Mouse (Mus musculus) heart, embryonic 15.5 days (tissue): ENCODE data around the gene Zfp651. TPM values are rescaled to one million over a fixed set of nuclear protein-coding genes. Genes with fewer than 3 reads are reported as not detected.

Experiments
- ATAC-seq: fragments of 200-750 bp; cut with Nextera tagmentation; replicated peaks from 2 replicates; pipeline ENCODE4 v1.8.0; 2017; ENCODE audit warnings: low read depth, moderate TSS enrichment; ENCODE audit not compliant: insufficient number of reproducible peaks, insufficient read depth, low FRiP score
- H3K27ac ChIP-seq: fragments of 300-500 bp; sonication (generic); 2 replicates; pipeline ENCODE4 v1.5.1; 2015; ENCODE audit warnings: mild to moderate bottlenecking, inconsistent platforms
- H3K27me3 ChIP-seq: fragments of 300-500 bp; sonication (generic); 2 replicates; pipeline ENCODE4 v1.6.1; 2015; ENCODE audit warnings: inconsistent platforms
- H3K36me3 ChIP-seq: fragments of 300-500 bp; sonication (generic); 2 replicates; pipeline ENCODE4 v1.6.1; 2015; ENCODE audit warnings: mild to moderate bottlenecking, inconsistent platforms
- H3K4me1 ChIP-seq: fragments of 300-500 bp; sonication (generic); replicated peaks from 2 replicates; pipeline ENCODE4 v1.6.1; 2015; ENCODE audit warnings: inconsistent platforms
- H3K4me2 ChIP-seq: fragments of 300-500 bp; sonication (generic); 2 replicates; pipeline ENCODE4 v1.6.1; 2015; ENCODE audit warnings: inconsistent platforms, mild to moderate bottlenecking, moderate library complexity
- H3K4me3 ChIP-seq: fragments of 300-500 bp; sonication (generic); 2 replicates; pipeline ENCODE4 v1.5.1; 2015; ENCODE audit warnings: mild to moderate bottlenecking, inconsistent platforms
- H3K9ac ChIP-seq: fragments of 300-500 bp; sonication (generic); 2 replicates; pipeline ENCODE4 v1.6.1; 2015; ENCODE audit warnings: mild to moderate bottlenecking, inconsistent platforms
- H3K9me3 ChIP-seq: fragments of 300-500 bp; sonication (generic); replicated peaks from 2 replicates; pipeline ENCODE4 v1.6.1; 2016; ENCODE audit warnings: inconsistent platforms
- WGBS: fragments of 180-500 bp; shearing (Covaris S2); methylation state at CpG from one replicate; pipeline ENCODE4 v1.1.7; 2015; ENCODE audit warnings: mixed read lengths; 5-methylcytosine and 5-hydroxymethylcytosine counted together
- polyA plus RNA-seq: library from polyadenylated mRNA; unstranded; fragments of >200 nt; fragmentation: Nextera tagmentation; extraction: Ambion mirVana; gene quantifications from 2 replicates; pipeline ENCODE4 v1.2.1, GENCODE M21; 2015

The Zfp651 gene
- polyA plus RNA-seq: 18.2 and 23.0 TPM in 2 replicates

DNA sequence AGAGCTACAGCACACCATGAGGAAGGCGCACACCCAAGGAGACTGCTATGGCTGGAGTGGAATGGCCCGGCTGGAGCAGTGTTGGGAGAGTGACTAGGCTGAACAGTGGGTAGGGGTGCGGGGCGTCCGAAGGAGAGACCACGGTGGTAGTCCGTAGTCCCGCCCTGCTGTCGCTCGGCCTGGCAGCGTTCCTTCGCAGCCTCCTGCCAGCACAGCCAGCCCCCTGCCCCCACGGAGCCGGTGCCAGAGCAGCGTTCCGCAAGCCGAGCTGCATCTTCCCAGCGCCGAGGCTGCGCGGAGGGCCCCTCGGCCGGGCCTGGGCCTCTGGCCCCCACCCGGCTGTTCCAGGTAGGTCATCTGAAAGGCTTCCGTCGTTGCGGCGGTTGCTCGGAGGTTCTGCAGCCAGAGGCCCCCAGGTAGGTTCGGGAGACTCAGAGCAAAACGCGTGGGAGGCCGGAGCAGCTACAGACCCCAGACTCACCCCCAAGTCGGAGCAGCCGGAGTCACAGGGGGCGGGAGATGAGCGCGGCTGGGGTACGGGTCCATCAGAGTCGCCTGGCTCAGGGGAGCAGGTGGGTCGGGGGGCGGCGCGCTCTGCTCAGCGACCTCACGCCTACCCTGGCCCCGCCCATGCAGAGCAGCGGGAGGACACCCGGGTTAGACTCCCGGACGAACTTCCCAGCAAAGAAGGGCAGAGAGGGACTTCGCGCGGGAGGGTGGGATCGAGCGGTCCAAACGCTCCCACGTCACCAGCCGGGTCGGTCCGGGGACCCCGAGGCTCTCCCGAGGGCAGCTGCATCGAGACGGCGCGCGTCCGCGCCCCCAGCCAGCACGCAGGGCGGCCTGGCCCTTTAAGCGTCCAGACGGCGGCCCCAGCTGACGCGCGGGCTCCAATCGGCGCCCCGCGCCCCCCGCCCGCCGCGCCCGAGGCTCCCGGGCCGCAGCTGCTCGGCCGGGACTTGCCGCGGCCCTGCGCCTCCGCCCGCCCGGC, at the start of gene Zfp651:
TSS of gene Zfp651 (plus strand) at position 240 of the 991 bp plus-strand sequence.
- H3K4me1 ChIP-seq: peaks cover 44% of the 10 kb centered on the region
- under 1% methylated on average over 97 of the region's 97 CpGs for WGBS
- peak within 1 kb of the TSS; percentile 79 for H3K4me2 ChIP-seq
- peaks cover 38% of the 10 kb centered on the region for H3K36me3 ChIP-seq
- peak within 1 kb of the TSS; percentile 96 for H3K27ac ChIP-seq
- no peaks in the 10 kb centered on the region for H3K9me3 ChIP-seq
- H3K4me3 ChIP-seq: peak within 1 kb of the TSS; percentile 91
- no peaks in the 10 kb centered on the region for H3K27me3 ChIP-seq
- peak; percentile 79 for ATAC-seq
- H3K9ac ChIP-seq: peak within 1 kb of the TSS; percentile 96

- WGBS: 4% methylated on average over 37 of the region's 37 CpGs
- Histone ChIP-seq H3K27me3 (no peaks in the 10 kb centered on the region), H3K27ac (peak within 1 kb of the TSS; percentile 97), H3K4me3 (peak within 1 kb of the TSS; percentile 82), H3K4me1 (peaks cover 29% of the 10 kb centered on the region), H3K9ac (peak within 1 kb of the TSS; percentile 83), H3K36me3 (peaks cover 13% of the 10 kb centered on the region), H3K4me2 (peak within 1 kb of the TSS; percentile 63), H3K9me3 (no peaks in the 10 kb centered on the region)
- peak; percentile 100 for ATAC-seq
Measured at GRCm38 (mm10) chr9:121709898-121710583, 49.1 kb upstream of the Zfp651 start, which contains the start of gene Ss18l2. Gene Ss18l2, plus strand, starts transcription at chr9:121710329.

GRCm38 (mm10) chr9:121710584-121710975, 48.5 kb upstream of the Zfp651 start:
- WGBS: 0% methylated on average over 18 of the region's 18 CpGs
- peak; percentile 15; the same call in 1 of the 2 replicates for ATAC-seq

GRCm38 (mm10) chr9:121717048-121717447, 42.1 kb upstream of the Zfp651 start:
- Histone ChIP-seq H3K27ac (no peak overlapping the region), H3K27me3 (no peaks in the 10 kb centered on the region), H3K36me3 (peaks cover 20% of the 10 kb centered on the region), H3K4me1 (peaks cover 20% of the 10 kb centered on the region), H3K4me2 (no peak overlapping the region), H3K9me3 (no peaks in the 10 kb centered on the region; the same call in 1 of the 2 replicates), H3K9ac (no peak overlapping the region), H3K4me3 (no peak overlapping the region)
- WGBS: 70% methylated on average over 2 of the region's 2 CpGs
- ATAC-seq: no peak

More at GRCm38 (mm10) chr9:121710584-121710975, 48.5 kb upstream of the Zfp651 start:
- H3K9me3 ChIP-seq: no peaks in the 10 kb centered on the region
- peak overlapping the region; percentile 83 for H3K9ac ChIP-seq
- H3K27ac ChIP-seq: peak overlapping the region; percentile 97
- peak overlapping the region; percentile 82 for H3K4me3 ChIP-seq
- peaks cover 23% of the 10 kb centered on the region for H3K4me1 ChIP-seq
- peaks cover 13% of the 10 kb centered on the region for H3K36me3 ChIP-seq
- no peaks in the 10 kb centered on the region for H3K27me3 ChIP-seq
- H3K4me2 ChIP-seq: peak overlapping the region; percentile 63

DNA sequence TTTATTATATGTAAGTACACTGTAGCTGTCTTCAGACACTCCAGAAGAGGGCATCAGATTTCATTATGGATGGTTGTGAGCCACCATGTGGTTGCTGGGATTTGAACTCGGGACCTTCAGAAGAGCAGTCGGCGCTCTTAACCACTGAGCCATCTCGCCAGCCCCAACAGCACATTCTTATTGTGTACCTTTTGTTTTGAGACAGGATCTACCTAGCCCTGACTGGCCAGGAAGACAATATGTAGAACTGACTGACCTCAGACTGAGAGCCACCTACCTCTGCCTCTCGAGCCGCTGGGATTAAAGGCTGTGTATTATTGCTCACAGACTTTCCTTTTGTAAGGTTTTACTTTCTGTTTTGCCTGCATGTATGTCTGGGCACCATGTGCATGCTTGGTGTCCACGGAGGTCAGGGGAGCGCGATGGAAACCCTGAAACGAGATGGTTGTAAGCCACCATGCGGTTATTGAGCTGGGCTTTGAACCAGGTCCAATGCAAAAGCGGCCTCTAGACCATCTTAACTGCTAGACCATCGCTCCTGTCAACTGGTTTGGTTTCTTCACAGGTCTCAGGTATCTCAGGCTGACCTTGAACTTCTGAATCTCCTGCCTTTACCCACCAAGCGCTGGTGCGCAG, 40.9 kb upstream of the Zfp651 start:
- no peaks in the 10 kb centered on the region for H3K27me3 ChIP-seq
- WGBS: 71% methylated on average over 15 of the region's 15 CpGs
- peak overlapping the region; percentile 57 for H3K9ac ChIP-seq
- H3K36me3 ChIP-seq: peaks cover 11% of the 10 kb centered on the region
- peak overlapping the region; percentile 71 for H3K4me2 ChIP-seq
- no peak for ATAC-seq
- peaks cover 17% of the 10 kb centered on the region for H3K4me1 ChIP-seq
- peak overlapping the region; percentile 95 for H3K4me3 ChIP-seq
- peak overlapping the region; percentile 98 for H3K27ac ChIP-seq
- no peaks in the 10 kb centered on the region; the same call in 1 of the 2 replicates for H3K9me3 ChIP-seq

GRCm38 (mm10) chr9:121718792-121719318, 40.3 kb upstream of the Zfp651 start, which contains the start of gene Nktr:
Gene Nktr, plus strand, starts transcription at chr9:121719169.
- Histone ChIP-seq H3K27ac (peak within 1 kb of the TSS; percentile 98), H3K27me3 (no peaks in the 10 kb centered on the region), H3K4me1 (peaks cover 17% of the 10 kb centered on the region), H3K36me3 (peaks cover 7% of the 10 kb centered on the region; the same call in 1 of the 2 replicates), H3K9me3 (no peaks in the 10 kb centered on the region; the same call in 1 of the 2 replicates), H3K4me3 (peak within 1 kb of the TSS; percentile 95), H3K4me2 (peak within 1 kb of the TSS; percentile 75), H3K9ac (peak within 1 kb of the TSS; percentile 98)
- under 1% methylated on average over 57 of the region's 61 CpGs for WGBS
- peak; percentile 99 for ATAC-seq

DNA sequence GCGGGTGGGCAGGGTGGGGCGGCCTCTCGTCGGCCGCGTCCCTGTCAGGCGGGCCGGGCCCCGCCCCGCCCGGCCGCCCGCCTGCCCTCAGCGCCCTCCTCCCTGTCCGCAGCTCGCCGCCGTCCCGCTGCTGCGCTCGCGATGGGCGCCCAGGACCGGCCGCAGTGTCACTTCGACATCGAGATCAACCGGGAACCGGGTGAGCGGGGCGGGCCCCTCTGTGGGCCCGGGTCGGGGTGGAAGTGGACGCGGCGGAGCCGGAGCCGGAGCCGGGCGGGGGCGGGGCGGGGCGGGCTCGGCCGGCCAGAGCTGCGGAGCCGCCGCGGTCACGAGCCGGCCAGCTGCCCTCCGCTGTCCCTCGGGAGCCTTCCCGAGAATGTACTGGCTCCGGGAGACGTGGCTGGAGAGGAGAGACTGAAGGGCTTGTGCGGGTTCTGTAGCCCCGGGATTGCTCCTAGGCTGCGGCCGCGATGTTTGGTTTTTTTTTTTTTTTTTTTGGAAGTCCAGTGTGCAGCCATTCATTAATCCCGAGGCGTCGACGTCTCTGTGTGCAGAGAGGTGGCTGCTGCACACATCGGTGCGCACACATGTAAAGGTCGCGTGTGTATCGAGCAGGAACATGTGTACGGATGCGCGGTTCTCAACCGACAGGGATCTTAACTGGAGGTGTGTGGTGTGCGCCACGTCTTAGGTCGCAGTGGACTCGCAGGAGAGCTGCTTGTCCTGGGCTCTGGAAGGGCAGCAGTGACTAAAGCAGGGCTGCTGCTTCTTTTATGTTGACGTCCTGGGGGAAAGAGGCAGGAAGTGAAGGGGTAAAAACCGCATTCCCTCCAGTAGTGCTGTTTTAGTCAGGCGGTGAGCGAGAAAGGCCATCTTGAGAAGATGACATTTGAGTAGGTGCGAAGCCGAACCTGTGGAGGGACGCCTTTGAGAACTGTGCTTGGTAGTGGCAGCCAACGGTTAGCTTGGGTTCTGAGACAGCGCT, 39.5 kb upstream of the Zfp651 start:
- Histone ChIP-seq H3K9me3 (no peaks in the 10 kb centered on the region; the same call in 1 of the 2 replicates), H3K27ac (peak overlapping the region; percentile 98), H3K4me2 (peak overlapping the region; percentile 75), H3K4me1 (peaks cover 17% of the 10 kb centered on the region), H3K4me3 (peak overlapping the region; percentile 95), H3K36me3 (0 out of 2 replicates have a peak, but pooled peaks cover 7% of the 10 kb centered on the region), H3K27me3 (no peaks in the 10 kb centered on the region), H3K9ac (peak overlapping the region; percentile 98)
- under 1% methylated on average over 60 of the region's 87 CpGs for WGBS
- peak; percentile 73 for ATAC-seq

- WGBS: 79% methylated on average over 6 of the region's 6 CpGs
- Histone ChIP-seq H3K9ac (no peak overlapping the region), H3K36me3 (peaks cover 53% of the 10 kb centered on the region)
Measured at GRCm38 (mm10) chr9:121740490-121740889, 18.6 kb upstream of the Zfp651 start.

GRCm38 (mm10) chr9:121741168-121741567, 18.0 kb upstream of the Zfp651 start:
- no peaks in the 10 kb centered on the region for H3K27me3 ChIP-seq
- no peak for ATAC-seq
- 84% methylated on average over 3 of the region's 3 CpGs for WGBS

More at GRCm38 (mm10) chr9:121740490-121740889, 18.6 kb upstream of the Zfp651 start:
- Histone ChIP-seq H3K4me1 (no peaks in the 10 kb centered on the region; the same call in 1 of the 2 replicates), H3K27me3 (no peaks in the 10 kb centered on the region), H3K4me2 (no peak overlapping the region), H3K4me3 (no peak overlapping the region), H3K9me3 (no peaks in the 10 kb centered on the region), H3K27ac (no peak overlapping the region)
- no peak for ATAC-seq

More at GRCm38 (mm10) chr9:121741168-121741567, 18.0 kb upstream of the Zfp651 start:
- Histone ChIP-seq H3K4me3 (no peak overlapping the region), H3K27ac (no peak overlapping the region), H3K9ac (no peak overlapping the region), H3K4me1 (no peaks in the 10 kb centered on the region; the same call in 1 of the 2 replicates), H3K9me3 (no peaks in the 10 kb centered on the region), H3K36me3 (peaks cover 56% of the 10 kb centered on the region), H3K4me2 (no peak overlapping the region)
